Mouse (Mus musculus) inflammation-experienced regulatory T-cells, adult 6 months (primary cell): Measurements from ENCODE around the gene Lamp3. TPM values are rescaled to one million over a fixed set of nuclear protein-coding genes. Genes with fewer than 3 reads are reported as not detected.
"Not testable (repeated sequence)": the region's sequence is repeated elsewhere in the genome, so short reads cannot be mapped to it uniquely, and the experiment has no call there.

Source experiments
- ATAC-seq: one replicate; pipeline ENCODE4 v1.8.0; 2017
- polyA plus RNA-seq, 3 experiments: library from polyadenylated mRNA; unstranded; fragments of 100-300 nt; shearing (Covaris generic); gene quantifications; one replicate each; pipeline ENCODE4 v1.2.1; 2017

Gene Lamp3
- polyA plus RNA-seq = not detected

DNA sequence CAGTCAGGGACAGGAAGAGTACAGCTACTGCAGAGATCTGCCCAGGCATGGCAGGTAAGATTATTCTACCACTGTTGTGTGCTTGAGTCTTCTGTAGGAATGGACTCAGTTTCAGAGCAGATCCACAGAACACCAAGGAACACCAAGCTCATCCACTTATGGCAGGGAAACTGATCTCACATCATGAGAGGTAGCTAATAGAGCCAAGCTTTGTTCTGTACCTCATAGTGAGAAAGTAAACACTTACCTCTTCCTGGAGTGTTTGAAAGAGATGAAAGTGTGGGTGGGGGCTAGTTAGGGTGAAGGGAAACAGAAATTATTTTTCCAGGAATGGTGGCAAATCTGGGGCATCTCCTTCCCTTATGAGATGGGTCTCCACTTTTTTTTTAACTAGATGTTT lies at the start of gene Lamp3:
Gene Lamp3 (minus strand): TSS at position 160 of the 400 bp plus-strand sequence.
- ATAC-seq = no peak

DNA sequence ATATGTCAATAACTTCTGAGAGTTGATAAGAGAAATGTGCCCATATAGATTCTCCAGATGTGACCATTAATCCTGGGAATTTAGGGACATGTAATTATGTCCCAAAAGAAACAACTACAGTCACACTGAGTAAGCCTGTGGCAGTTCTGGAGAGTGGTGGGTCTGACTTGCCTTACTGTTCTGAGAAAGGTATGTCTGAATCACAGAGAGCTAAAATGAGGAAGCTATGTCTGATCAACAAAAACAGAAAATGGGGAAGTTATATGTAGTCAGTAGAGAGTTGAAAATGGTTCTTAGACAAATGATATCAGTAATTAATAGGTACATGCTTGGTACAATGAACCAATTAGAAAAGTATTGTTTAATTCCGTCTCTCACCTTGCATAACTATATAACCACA lies 26.7 kb upstream of the Lamp3 start:
- no peak for ATAC-seq

DNA sequence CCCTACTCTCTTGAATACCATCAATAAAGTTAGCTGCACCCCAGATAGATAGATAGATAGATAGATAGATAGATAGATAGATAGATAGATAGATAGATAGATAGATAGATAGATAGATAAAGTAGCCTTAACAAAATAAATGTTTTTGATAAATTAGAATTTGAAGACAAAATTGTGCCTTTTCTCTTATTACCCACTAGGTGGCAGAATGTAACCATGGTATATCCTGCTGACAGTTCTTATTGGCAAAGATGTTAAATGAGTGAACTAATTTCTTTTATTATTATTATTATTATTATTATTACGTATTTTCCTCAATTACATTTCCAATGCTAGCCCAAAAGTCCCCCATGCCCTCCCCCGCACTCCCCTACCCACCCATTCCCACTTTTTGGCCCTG lies 18.0 kb upstream of the Lamp3 start:
- not testable (repeated sequence) for ATAC-seq

DNA sequence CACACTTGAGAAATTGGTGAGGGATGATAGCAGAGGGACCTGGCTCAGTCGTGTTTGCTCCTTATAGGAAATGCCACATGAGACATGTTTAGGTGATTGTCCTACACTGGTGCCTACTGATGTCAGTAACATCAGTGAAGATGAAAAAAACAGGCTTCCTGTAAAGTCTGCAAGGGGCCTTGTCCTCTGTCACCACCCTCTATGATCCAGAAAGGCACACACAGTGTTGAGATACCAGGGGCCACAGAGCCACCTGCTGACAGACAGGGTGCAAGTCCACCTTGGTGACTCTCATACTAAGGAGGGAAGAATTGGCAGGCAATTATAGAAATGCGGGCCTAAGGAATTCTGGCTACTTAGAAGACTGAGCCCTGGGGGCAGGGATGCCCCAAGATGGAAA lies 14.8 kb upstream of the Lamp3 start:
- no peak for ATAC-seq

DNA sequence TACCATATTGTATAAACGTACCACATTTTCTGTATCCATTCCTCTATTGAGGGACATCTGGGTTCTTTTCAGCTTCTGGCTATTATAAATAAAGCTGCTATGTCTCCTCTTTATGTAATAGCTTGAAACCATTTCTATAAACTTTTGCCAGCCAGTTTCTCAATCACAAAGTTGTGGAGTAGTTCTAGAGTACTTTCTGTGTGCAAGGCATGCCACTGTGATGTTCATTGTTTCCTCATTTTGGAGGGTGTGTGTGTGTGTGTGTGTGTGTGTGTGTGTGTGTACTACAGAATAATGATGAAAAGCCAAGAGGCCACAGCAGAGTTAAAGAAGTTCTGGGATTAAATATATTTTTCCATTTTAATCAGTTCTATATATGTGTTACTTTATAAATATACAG lies 1.2 kb upstream of the Lamp3 start:
- no peak for ATAC-seq

DNA sequence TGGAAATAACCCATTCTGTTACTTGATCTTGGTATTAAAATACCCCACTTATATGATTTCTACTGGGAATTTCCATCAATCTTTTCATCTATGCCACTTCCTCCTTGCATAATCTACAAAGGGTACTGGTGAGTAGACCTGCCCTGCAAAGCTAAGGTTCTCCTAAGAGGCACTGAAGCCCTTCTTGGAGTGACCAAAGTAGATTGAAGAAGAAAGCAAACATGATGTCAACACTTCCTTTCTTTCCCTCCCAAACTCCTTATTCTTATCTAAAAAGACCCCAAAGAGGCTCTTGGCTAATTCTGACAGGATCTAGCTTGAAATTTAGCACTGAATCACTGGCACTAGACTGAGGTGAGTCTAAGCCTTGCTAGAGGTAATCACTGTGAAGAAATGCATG lies 7.0 kb downstream of the Lamp3 start:
- ATAC-seq = no peak

DNA sequence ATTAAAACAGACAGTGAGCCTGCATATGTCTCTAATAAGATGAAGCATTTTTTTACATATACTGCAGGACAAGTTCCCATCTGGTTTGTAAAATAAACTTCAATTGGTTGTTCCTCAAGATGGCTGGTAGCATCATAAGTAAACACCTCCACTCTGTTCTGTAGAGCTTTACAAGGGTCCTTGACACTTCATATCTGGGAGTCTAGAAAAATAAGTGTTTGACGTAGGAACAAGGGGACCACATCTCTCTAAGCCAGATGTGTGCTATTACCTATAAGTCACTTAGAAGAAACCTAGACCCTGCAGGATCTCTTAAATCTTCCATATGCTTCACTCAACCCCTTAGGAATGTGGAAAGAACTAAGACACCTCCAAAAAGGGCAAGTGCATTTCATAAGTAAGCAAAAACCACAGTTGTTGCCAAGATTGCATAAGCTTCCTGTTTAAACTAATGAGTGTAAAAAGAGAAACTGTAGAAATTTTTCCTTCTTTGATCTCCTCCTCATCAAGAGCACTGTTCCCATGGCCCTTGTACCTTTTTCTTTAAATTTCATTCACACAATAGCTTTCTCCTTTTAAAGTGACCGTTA lies 35.3 kb downstream of the Lamp3 start:
- no peak for ATAC-seq

DNA sequence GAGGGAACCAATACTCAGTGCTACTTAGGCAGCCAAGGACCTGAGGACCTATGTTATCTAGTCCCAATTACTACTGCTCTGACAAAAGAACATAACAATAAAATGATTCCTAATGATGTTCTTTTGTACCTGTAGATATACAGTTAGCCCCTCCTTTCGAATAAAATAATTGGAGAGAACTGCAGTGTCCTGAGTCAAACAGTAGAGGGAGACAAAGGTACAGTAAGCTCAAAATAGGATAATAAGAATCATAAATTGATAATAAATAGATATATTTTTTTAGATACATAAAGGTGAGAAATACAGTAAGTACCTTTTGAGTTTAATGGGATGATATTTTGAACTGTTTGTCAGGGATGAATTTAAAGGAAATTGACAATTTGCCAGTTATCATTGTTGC lies 39.9 kb downstream of the Lamp3 start:
- no peak for ATAC-seq

DNA sequence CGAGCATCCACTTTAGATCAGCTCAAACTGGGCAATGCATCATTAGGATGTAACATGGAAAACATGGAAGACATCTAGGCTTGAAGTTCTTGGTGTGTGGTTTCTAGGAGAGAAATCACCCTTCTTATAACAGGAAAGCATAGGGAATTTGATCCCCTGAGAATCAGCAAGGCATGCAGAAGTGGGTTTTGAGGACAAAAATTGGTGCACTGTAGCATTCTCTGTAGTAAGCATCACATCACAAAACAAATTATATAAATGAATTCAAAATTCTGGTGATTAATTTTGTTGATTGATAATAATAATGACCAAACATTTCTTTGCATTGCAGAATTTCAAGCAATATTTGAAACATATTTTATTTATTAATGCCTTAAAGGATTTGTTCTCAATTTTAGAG lies 76.4 kb downstream of the Lamp3 start, which contains the start of gene Olfr171:
Gene Olfr171 (minus strand): TSS at position 101 of the 400 bp plus-strand sequence.
- ATAC-seq = no peak

DNA sequence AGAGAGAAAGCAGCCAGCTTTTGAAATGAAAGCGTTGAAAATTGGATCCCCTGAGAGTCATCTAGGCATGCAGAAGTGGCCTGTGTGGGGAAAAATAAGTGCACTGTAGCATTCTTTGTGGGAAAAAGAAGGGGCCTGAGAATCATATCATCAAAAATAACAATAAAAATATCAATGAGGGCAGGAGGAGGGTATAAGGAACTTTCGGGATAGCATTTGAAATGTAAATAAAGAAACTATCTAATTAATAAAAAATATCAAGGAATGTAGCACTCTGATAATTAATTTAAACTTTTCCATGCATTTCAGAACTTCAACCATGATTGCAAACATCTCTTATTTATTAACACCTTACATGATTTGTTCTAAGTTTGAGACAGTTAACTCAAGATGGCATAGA lies 94.4 kb downstream of the Lamp3 start, which contains the start of gene Olfr170:
Gene Olfr170 (minus strand): TSS at position 101 of the 400 bp plus-strand sequence.
- ATAC-seq = not testable (repeated sequence)

Other genes starting within 250 kb of the Lamp3 start
- gene Olfr166, start 222.7 kb downstream of the Lamp3 start, polyA plus RNA-seq = not detected
- gene Olfr167, start 184.1 kb downstream of the Lamp3 start, polyA plus RNA-seq = under 1 TPM in 1 of 3 experiments, not detected in 2; 0.05 TPM
- gene Olfr168, start 170.8 kb downstream of the Lamp3 start, polyA plus RNA-seq = not detected
- not detected for gene Olfr169, start 134.6 kb downstream of the Lamp3 start, polyA plus RNA-seq
- gene Olfr170, start 94.5 kb downstream of the Lamp3 start, polyA plus RNA-seq = not detected
- gene Olfr171, start 76.5 kb downstream of the Lamp3 start, polyA plus RNA-seq = not detected
- gene B3gnt5, start 53.8 kb upstream of the Lamp3 start, polyA plus RNA-seq = 10 to 100 TPM; 11.8 to 27.1 (median 14.7) TPM